10 mouse cellular contexts compared by ENCODE assay signal in the genomic region with DNA sequence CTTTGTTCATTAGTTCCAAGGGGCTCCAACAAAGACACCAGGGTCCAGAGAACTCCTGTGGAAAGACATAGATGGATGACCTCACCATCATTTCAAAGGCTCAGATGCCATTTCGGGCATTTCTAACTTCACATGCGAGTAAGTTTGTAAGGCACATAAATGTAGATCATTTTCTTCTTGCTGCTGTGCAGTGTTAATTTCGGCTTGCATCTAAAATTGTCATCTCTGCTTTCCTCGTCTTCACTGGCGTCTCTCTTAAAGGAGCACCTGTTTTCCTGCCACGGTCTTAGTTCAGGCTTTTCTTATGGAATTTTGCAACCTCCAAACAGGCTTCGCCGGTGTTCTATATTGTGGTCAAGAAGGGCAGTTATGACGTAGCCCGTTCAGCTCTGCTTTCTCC.
"Had no signal": no experiment of that assay in that cellular context is flagged by ENCODE, and none has a peak within 500 bp of the region (broad histone marks: within the 10 kb centered on the region; RNA-seq: fewer than 3 reads in every experiment).

No protein-coding gene starts in this region.

- DNase-seq: kidney, adult 2 months; kidney, postnatal 25 days; liver, embryonic 13.5 days; lung, adult 2 months; lung, postnatal 14 days; lung, postnatal 4 days; midbrain, embryonic 14.5 days; right cerebral cortex, postnatal 14 days; spleen, adult 18-20 months; thymus, postnatal 25 days had no signal
